Mouse (Mus musculus) hindbrain, postnatal 0 days (tissue): Measurements from ENCODE around the gene Rrp12. TPM values are rescaled to one million over a fixed set of nuclear protein-coding genes. Genes with fewer than 3 reads are reported as not detected.

Experiments
- ATAC-seq: fragments of 200-750 bp; cut with Nextera tagmentation; 2 replicates; pipeline ENCODE4 v1.8.0; 2017; ENCODE audit warnings: mild to moderate bottlenecking, moderate TSS enrichment, moderate library complexity
- DNase-seq: peaks from one replicate; pipeline ENCODE4 v3.0.0-alpha.2; 2015; ENCODE audit warnings: low spot score
- H3K27ac ChIP-seq: fragments of 300-500 bp; sonication (generic); 2 replicates; pipeline ENCODE4 v1.5.1; 2014; ENCODE audit warnings: mild to moderate bottlenecking
- H3K27me3 ChIP-seq: fragments of 300-500 bp; sonication (generic); 2 replicates; pipeline ENCODE4 v1.6.1; 2014; ENCODE audit warnings: low read length, mixed read lengths; ENCODE audit not compliant: insufficient read depth
- H3K36me3 ChIP-seq: fragments of 300-500 bp; sonication (generic); 2 replicates; pipeline ENCODE4 v1.6.1; 2014; ENCODE audit warnings: low read length, mixed read lengths; ENCODE audit not compliant: insufficient read depth
- H3K4me1 ChIP-seq: fragments of 300-500 bp; sonication (generic); 2 replicates; pipeline ENCODE4 v1.6.1; 2014; ENCODE audit warnings: antibody characterized with exemption, low read length, mixed read lengths; ENCODE audit not compliant: insufficient read depth
- H3K4me2 ChIP-seq: fragments of 300-500 bp; sonication (generic); 2 replicates; pipeline ENCODE4 v1.6.1; 2014; ENCODE audit warnings: low read depth, mild to moderate bottlenecking, low read length, moderate library complexity, mixed read lengths
- H3K4me3 ChIP-seq: fragments of 300-500 bp; sonication (generic); 2 replicates; pipeline ENCODE4 v1.5.1; 2014; ENCODE audit warnings: low read length
- H3K9ac ChIP-seq: fragments of 300-500 bp; sonication (generic); replicated peaks from 2 replicates; pipeline ENCODE4 v1.6.1; 2014; ENCODE audit warnings: mild to moderate bottlenecking, low read length, moderate library complexity, mixed read lengths
- H3K9me3 ChIP-seq: fragments of 300-500 bp; sonication (generic); 2 replicates; pipeline ENCODE4 v1.6.1; 2016; ENCODE audit warnings: low read length, mixed read lengths
- CTCF ChIP-seq: IDR thresholded peaks from 2 replicates; pipeline ENCODE4 v1.5.1; 2016; ENCODE audit warnings: antibody characterized with exemption, control low read depth, low read depth
- WGBS: fragments of 180-500 bp; shearing (Covaris S2); extraction: QIAGEN DNeasy Blood & Tissue Kit; methylation state at CpG from one replicate; pipeline ENCODE4 v1.1.7; 2014; 5-methylcytosine and 5-hydroxymethylcytosine counted together
- polyA plus RNA-seq: library from polyadenylated mRNA; unstranded; fragments of >200 nt; fragmentation: Nextera tagmentation; extraction: Ambion mirVana; gene quantifications from 2 replicates; pipeline ENCODE4 v1.2.1, GENCODE M21; 2015
- total RNA-seq: library from RNA; depleted of rRNA; stranded (reverse); fragments of >200 nt; gene quantifications from 2 replicates; pipeline ENCODE4 v1.2.3, GENCODE M21; 2014

Rrp12 gene
- total and polyA plus RNA-seq, 2 experiments from 2014 or later: 12.3 to 19.2 TPM

- H3K27me3 ChIP-seq: no peaks in the 10 kb centered on the region
- whole genome bisulfite sequencing: 14% methylated on average over 14 of the region's 14 CpGs
- DNase-seq: no peak
- 0 out of 2 replicates have a peak overlapping the region, but pooled peaks have one; percentile 90 for H3K27ac ChIP-seq
- peaks cover 13% of the 10 kb centered on the region; the same call in 1 of the 2 replicates for H3K4me1 ChIP-seq
- peak overlapping the region; percentile 71 for H3K4me3 ChIP-seq
- H3K9me3 ChIP-seq: no peaks in the 10 kb centered on the region
- peak overlapping the region; percentile 91 for H3K4me2 ChIP-seq
- no peaks in the 10 kb centered on the region for H3K36me3 ChIP-seq
- peak overlapping the region; percentile 79; the same call in 1 of the 2 replicates for H3K9ac ChIP-seq
- no peak for TF ChIP-seq CTCF
- ATAC-seq: no peak
Measured at GRCm38 (mm10) chr19:41831718-41832391, 64.1 kb downstream of the Rrp12 start.

GRCm38 (mm10) chr19:41831101-41831570, 64.8 kb downstream of the Rrp12 start:
- Histone ChIP-seq H3K9ac (peak overlapping the region; percentile 79), H3K27ac (peak overlapping the region; percentile 90), H3K4me2 (peak overlapping the region; percentile 91), H3K27me3 (no peaks in the 10 kb centered on the region), H3K4me1 (peaks cover 13% of the 10 kb centered on the region; the same call in 1 of the 2 replicates), H3K9me3 (no peaks in the 10 kb centered on the region), H3K36me3 (no peaks in the 10 kb centered on the region), H3K4me3 (peak overlapping the region; percentile 71)
- ATAC-seq (no peak; the same call in 1 of the 2 replicates), DNase-seq (peak; percentile 73)
- TF ChIP-seq CTCF: no peak
- 2% methylated on average over 19 of the region's 19 CpGs for WGBS

- TF ChIP-seq CTCF: peak; percentile 22; the same call in 1 of the 2 replicates
- ATAC-seq: peak; percentile 58
- Histone ChIP-seq H3K9ac (peak overlapping the region; percentile 79), H3K4me1 (peaks cover 13% of the 10 kb centered on the region; the same call in 1 of the 2 replicates), H3K27me3 (no peaks in the 10 kb centered on the region), H3K9me3 (no peaks in the 10 kb centered on the region), H3K4me2 (peak overlapping the region; percentile 91), H3K27ac (peak overlapping the region; percentile 90), H3K36me3 (no peaks in the 10 kb centered on the region), H3K4me3 (peak overlapping the region; percentile 71)
- peak; percentile 62 for DNase-seq
- WGBS: 2% methylated on average over 97 of the region's 112 CpGs
Measured at GRCm38 (mm10) chr19:41830106-41831031, 65.6 kb downstream of the Rrp12 start.

- Histone ChIP-seq H3K27me3 (no peaks in the 10 kb centered on the region), H3K4me2 (peak within 1 kb of the TSS; percentile 91), H3K4me1 (peaks cover 13% of the 10 kb centered on the region; the same call in 1 of the 2 replicates), H3K36me3 (no peaks in the 10 kb centered on the region), H3K9me3 (no peaks in the 10 kb centered on the region), H3K9ac (peak within 1 kb of the TSS; percentile 79), H3K4me3 (peak within 1 kb of the TSS; percentile 71), H3K27ac (peak within 1 kb of the TSS; percentile 90)
- ATAC-seq (peak; percentile 97), DNase-seq (peak; percentile 94)
- WGBS: under 1% methylated on average over 39 of the region's 39 CpGs
- TF ChIP-seq CTCF: peak; percentile 23; the same call in 1 of the 2 replicates
Measured at GRCm38 (mm10) chr19:41829381-41830105, 66.4 kb downstream of the Rrp12 start, which contains the start of gene Frat1. Gene Frat1 (plus strand): TSS chr19:41829970.

GRCm38 (mm10) chr19:41828941-41829340, 67.0 kb downstream of the Rrp12 start:
- peaks cover 13% of the 10 kb centered on the region; the same call in 1 of the 2 replicates for H3K4me1 ChIP-seq
- WGBS: 60% methylated on average over 3 of the region's 3 CpGs
- TF ChIP-seq CTCF: no peak

GRCm38 (mm10) chr19:41826529-41826928, 69.4 kb downstream of the Rrp12 start:
- no peak for TF ChIP-seq CTCF
- 86% methylated on average over 3 of the region's 3 CpGs for WGBS
- DNase-seq: no peak
- Histone ChIP-seq H3K9me3 (no peaks in the 10 kb centered on the region), H3K4me3 (no peak overlapping the region), H3K27me3 (no peaks in the 10 kb centered on the region), H3K27ac (no peak overlapping the region), H3K9ac (no peak overlapping the region), H3K4me1 (0 out of 2 replicates have a peak, but pooled peaks cover under 1% of the 10 kb centered on the region), H3K36me3 (no peaks in the 10 kb centered on the region), H3K4me2 (no peak overlapping the region)
- no peak for ATAC-seq

More at GRCm38 (mm10) chr19:41828941-41829340, 67.0 kb downstream of the Rrp12 start:
- H3K9me3 ChIP-seq: no peaks in the 10 kb centered on the region
- DNase-seq: no peak
- no peaks in the 10 kb centered on the region for H3K36me3 ChIP-seq
- H3K4me2 ChIP-seq: peak overlapping the region; percentile 91
- peak overlapping the region; percentile 90; the same call in 1 of the 2 replicates for H3K27ac ChIP-seq
- H3K27me3 ChIP-seq: no peaks in the 10 kb centered on the region
- peak overlapping the region; percentile 79 for H3K9ac ChIP-seq
- no peak for ATAC-seq
- peak overlapping the region; percentile 71 for H3K4me3 ChIP-seq
